Mouse (Mus musculus): ENCODE results near the gene Wnt1. TPM values are rescaled to one million over a fixed set of nuclear protein-coding genes. Genes with fewer than 3 reads are reported as not detected.
"Not testable (repeated sequence)": the region's sequence is repeated elsewhere in the genome, so short reads cannot be mapped to it uniquely, and the experiment has no call there.

Gene Wnt1
- polyA plus RNA-seq, 1 experiment from 2014 or later, result not detected

GRCm38 (mm10) chr15:98806071-98806808 lies 16.6 kb downstream of the Wnt1 start:
- DNase-seq (ENCODE audit: low spot score), result peak; percentile 46
- peaks cover 90% of the 10 kb centered on the region for H3K27me3 ChIP-seq (replicated peaks; ENCODE audit: control insufficient read depth, insufficient read depth, low read length)
- 0 out of 2 replicates have a peak, but pooled peaks cover 2% of the 10 kb centered on the region for H3K36me3 ChIP-seq (ENCODE audit: control insufficient read depth, insufficient read depth, low read length)
- H3K9ac ChIP-seq (ENCODE audit: low read depth, low read length), result no peak overlapping the region
- H3K4me2 ChIP-seq, result peak overlapping the region; percentile 72
- no peaks in the 10 kb centered on the region for H3K9me3 ChIP-seq (ENCODE audit: control insufficient read depth, low read length)
- peaks cover 39% of the 10 kb centered on the region for H3K4me1 ChIP-seq (replicated peaks; ENCODE audit: control insufficient read depth, insufficient read depth, low read length)
- 8% methylated on average over 30 of the region's 30 CpGs for WGBS
- no peak overlapping the region for H3K27ac ChIP-seq (ENCODE audit: low read depth, low read length)
- peak; percentile 22; the same call in 1 of the 2 replicates for ATAC-seq (replicated peaks; ENCODE audit: low FRiP score)
- peak overlapping the region; percentile 49 for H3K4me3 ChIP-seq (ENCODE audit: low read depth, low read length)

DNA sequence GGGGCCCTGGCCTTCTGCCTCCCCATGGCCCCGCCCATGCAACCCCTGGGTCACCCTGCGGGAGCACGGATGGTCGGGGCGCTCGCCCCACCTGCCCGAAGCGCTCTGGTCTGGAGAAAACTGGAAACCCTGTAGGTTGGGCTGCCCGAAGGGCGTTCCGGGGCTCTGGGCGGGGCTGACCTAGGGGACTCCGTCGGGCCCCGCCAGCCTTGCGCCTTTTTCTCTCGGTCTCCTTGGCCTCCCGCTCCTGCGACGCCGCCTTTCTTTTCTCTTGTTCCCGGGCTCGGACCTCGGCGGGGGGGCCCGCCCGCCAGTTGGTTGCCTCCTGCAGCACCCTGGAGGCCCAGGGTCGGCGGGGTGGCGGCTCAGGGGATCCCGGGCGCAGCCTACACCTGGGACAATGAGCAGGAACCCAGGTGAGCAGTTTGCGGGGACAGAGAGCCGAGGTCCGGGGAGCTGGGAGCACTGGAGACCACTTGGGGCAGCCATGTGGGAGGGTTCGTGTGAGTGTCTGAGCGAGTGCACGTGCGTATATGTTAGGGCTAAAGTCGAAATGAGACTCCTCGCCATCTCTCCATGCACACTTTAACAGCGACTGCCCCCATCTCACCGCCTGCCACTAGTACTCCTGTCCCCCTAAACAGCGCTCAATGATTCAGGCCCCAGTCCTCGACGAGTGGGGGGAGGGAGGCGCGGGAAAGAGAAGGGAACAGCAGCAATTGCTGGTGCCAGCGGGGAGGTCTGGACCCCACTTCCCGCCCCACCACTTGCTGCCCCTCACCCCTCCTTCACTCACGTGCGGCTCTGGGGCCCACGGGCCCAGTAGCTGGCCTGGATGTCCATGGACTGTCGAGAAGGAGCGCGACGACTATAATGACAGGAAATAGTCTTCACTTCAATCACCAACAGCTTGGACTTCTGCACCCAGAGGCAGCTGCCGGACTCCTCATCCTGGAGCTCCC lies 17.4 kb downstream of the Wnt1 start:
- Histone ChIP-seq H3K4me3 (ENCODE audit: low read depth, low read length) (peak overlapping the region; percentile 41), H3K36me3 (ENCODE audit: control insufficient read depth, insufficient read depth, low read length) (0 out of 2 replicates have a peak, but pooled peaks cover 2% of the 10 kb centered on the region), H3K4me1 (replicated peaks; ENCODE audit: control insufficient read depth, insufficient read depth, low read length) (peaks cover 39% of the 10 kb centered on the region), H3K9ac (ENCODE audit: low read depth, low read length) (no peak overlapping the region), H3K27ac (ENCODE audit: low read depth, low read length) (no peak overlapping the region), H3K27me3 (replicated peaks; ENCODE audit: control insufficient read depth, insufficient read depth, low read length) (peaks cover 81% of the 10 kb centered on the region), H3K9me3 (ENCODE audit: control insufficient read depth, low read length) (no peaks in the 10 kb centered on the region), H3K4me2 (peak overlapping the region; percentile 66)
- peak; percentile 39; the same call in 1 of the 2 replicates for ATAC-seq (replicated peaks; ENCODE audit: low FRiP score)
- WGBS, result 2% methylated on average over 56 of the region's 58 CpGs
- DNase-seq (ENCODE audit: low spot score), result peak; percentile 52

GRCm38 (mm10) chr15:98807895-98808650 lies 18.4 kb downstream of the Wnt1 start:
- ATAC-seq (replicated peaks; ENCODE audit: low FRiP score) (no peak), DNase-seq (ENCODE audit: low spot score) (no peak)
- Histone ChIP-seq H3K4me2 (peak overlapping the region; percentile 66), H3K36me3 (ENCODE audit: control insufficient read depth, insufficient read depth, low read length) (peaks cover 6% of the 10 kb centered on the region), H3K4me1 (replicated peaks; ENCODE audit: control insufficient read depth, insufficient read depth, low read length) (peaks cover 37% of the 10 kb centered on the region), H3K9ac (ENCODE audit: low read depth, low read length) (no peak overlapping the region), H3K27ac (ENCODE audit: low read depth, low read length) (no peak overlapping the region), H3K9me3 (ENCODE audit: control insufficient read depth, low read length) (no peaks in the 10 kb centered on the region), H3K4me3 (ENCODE audit: low read depth, low read length) (peak overlapping the region; percentile 41), H3K27me3 (replicated peaks; ENCODE audit: control insufficient read depth, insufficient read depth, low read length) (peaks cover 71% of the 10 kb centered on the region)
- WGBS, result 1% methylated on average over 33 of the region's 34 CpGs

GRCm38 (mm10) chr15:98808651-98809134 lies 19.0 kb downstream of the Wnt1 start:
- Histone ChIP-seq H3K36me3 (ENCODE audit: control insufficient read depth, insufficient read depth, low read length) (peaks cover 12% of the 10 kb centered on the region), H3K4me3 (ENCODE audit: low read depth, low read length) (peak overlapping the region; percentile 41), H3K4me2 (peak overlapping the region; percentile 66; the same call in 1 of the 2 replicates), H3K9me3 (ENCODE audit: control insufficient read depth, low read length) (no peaks in the 10 kb centered on the region), H3K27ac (ENCODE audit: low read depth, low read length) (no peak overlapping the region), H3K9ac (ENCODE audit: low read depth, low read length) (no peak overlapping the region), H3K4me1 (replicated peaks; ENCODE audit: control insufficient read depth, insufficient read depth, low read length) (peaks cover 34% of the 10 kb centered on the region), H3K27me3 (replicated peaks; ENCODE audit: control insufficient read depth, insufficient read depth, low read length) (peaks cover 65% of the 10 kb centered on the region)
- ATAC-seq (replicated peaks; ENCODE audit: low FRiP score) (no peak), DNase-seq (ENCODE audit: low spot score) (no peak)
- 17% methylated on average over 6 of the region's 6 CpGs for WGBS

DNA sequence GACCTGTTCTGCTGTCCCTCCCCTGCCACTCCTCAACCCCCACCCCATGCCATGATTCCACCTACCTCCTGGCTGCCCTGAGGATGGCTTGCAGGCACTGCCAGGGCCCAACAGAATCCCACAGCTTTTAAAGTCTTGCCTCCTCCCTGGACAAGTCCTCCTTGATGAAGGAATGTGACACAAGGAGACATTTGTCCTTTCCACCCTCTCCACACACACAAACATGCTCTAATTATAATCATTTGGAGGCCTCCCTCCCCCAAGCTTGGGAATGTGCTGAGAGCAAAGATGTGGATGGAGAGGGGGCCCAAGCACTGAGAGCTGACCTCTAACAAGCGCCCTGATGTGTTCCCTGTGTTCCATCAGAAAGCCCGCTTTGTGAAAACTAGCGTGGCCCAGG lies 19.7 kb downstream of the Wnt1 start, which contains the start of gene Ddn:
Gene Ddn, minus strand, starts transcription at position 101 of the 400 bp plus-strand sequence.
- H3K36me3 ChIP-seq (ENCODE audit: control insufficient read depth, insufficient read depth, low read length), result peaks cover 13% of the 10 kb centered on the region
- 54% methylated on average over 3 of the region's 3 CpGs for WGBS
- H3K4me1 ChIP-seq (replicated peaks; ENCODE audit: control insufficient read depth, insufficient read depth, low read length), result peaks cover 32% of the 10 kb centered on the region
- peaks cover 58% of the 10 kb centered on the region for H3K27me3 ChIP-seq (replicated peaks; ENCODE audit: control insufficient read depth, insufficient read depth, low read length)
- no peaks in the 10 kb centered on the region for H3K9me3 ChIP-seq (ENCODE audit: control insufficient read depth, low read length)
- no peak within 1 kb of the TSS for H3K27ac ChIP-seq (ENCODE audit: low read depth, low read length)
- H3K4me2 ChIP-seq, result peak within 1 kb of the TSS; percentile 66; the same call in 1 of the 2 replicates
- peak within 1 kb of the TSS; percentile 41 for H3K4me3 ChIP-seq (ENCODE audit: low read depth, low read length)
- ATAC-seq (replicated peaks; ENCODE audit: low FRiP score) (no peak), DNase-seq (ENCODE audit: low spot score) (no peak)
- H3K9ac ChIP-seq (ENCODE audit: low read depth, low read length), result no peak within 1 kb of the TSS

GRCm38 (mm10) chr15:98810212-98810611 lies 20.6 kb downstream of the Wnt1 start:
- DNase-seq (ENCODE audit: low spot score); H3K9me3 ChIP-seq (ENCODE audit: control insufficient read depth, low read length); H3K27ac ChIP-seq (ENCODE audit: low read depth, low read length); H3K9ac ChIP-seq (ENCODE audit: low read depth, low read length); H3K4me2 ChIP-seq; H3K4me3 ChIP-seq (ENCODE audit: low read depth, low read length); ATAC-seq (replicated peaks; ENCODE audit: low FRiP score): not testable (repeated sequence)
- 62% methylated on average over 6 of the region's 6 CpGs for WGBS
- Histone ChIP-seq H3K4me1 (replicated peaks; ENCODE audit: control insufficient read depth, insufficient read depth, low read length) (peaks cover 30% of the 10 kb centered on the region), H3K27me3 (replicated peaks; ENCODE audit: control insufficient read depth, insufficient read depth, low read length) (peaks cover 50% of the 10 kb centered on the region), H3K36me3 (ENCODE audit: control insufficient read depth, insufficient read depth, low read length) (peaks cover 15% of the 10 kb centered on the region)

GRCm38 (mm10) chr15:98812741-98813424 lies 23.2 kb downstream of the Wnt1 start:
- Histone ChIP-seq H3K36me3 (ENCODE audit: control insufficient read depth, insufficient read depth, low read length) (peaks cover 27% of the 10 kb centered on the region), H3K9me3 (ENCODE audit: control insufficient read depth, low read length) (no peaks in the 10 kb centered on the region), H3K4me3 (ENCODE audit: low read depth, low read length) (no peak overlapping the region), H3K27ac (ENCODE audit: low read depth, low read length) (no peak overlapping the region), H3K4me1 (replicated peaks; ENCODE audit: control insufficient read depth, insufficient read depth, low read length) (peaks cover 7% of the 10 kb centered on the region), H3K9ac (ENCODE audit: low read depth, low read length) (no peak overlapping the region), H3K4me2 (no peak overlapping the region), H3K27me3 (replicated peaks; ENCODE audit: control insufficient read depth, insufficient read depth, low read length) (peaks cover 23% of the 10 kb centered on the region)
- no peak for ATAC-seq (replicated peaks; ENCODE audit: low FRiP score)
- no peak for DNase-seq (ENCODE audit: low spot score)
- 81% methylated on average over 20 of the region's 20 CpGs for WGBS

Data from liver, embryonic 11.5 days (tissue).